Mouse (Mus musculus) embryonic facial prominence, embryonic 14.5 days (tissue): ENCODE results near the gene Apba3. TPM values are rescaled to one million over a fixed set of nuclear protein-coding genes. Genes with fewer than 3 reads are reported as not detected.

Experiments used
- ATAC-seq: fragments of 200-750 bp; cut with Nextera tagmentation; 2 replicates; pipeline ENCODE4 v1.8.0; 2017; ENCODE audit warnings: low read depth, moderate number of reproducible peaks, moderate TSS enrichment
- DNase-seq: peaks from one replicate; pipeline ENCODE4 v3.0.0-alpha.2; 2015; ENCODE audit warnings: low spot score
- H3K27ac ChIP-seq: fragments of 300-500 bp; sonication (generic); replicated peaks from 2 replicates; pipeline ENCODE4 v1.5.1; 2014; ENCODE audit warnings: low read depth, mild to moderate bottlenecking, low read length, moderate library complexity
- H3K27me3 ChIP-seq: fragments of 300-500 bp; sonication (generic); replicated peaks from 2 replicates; pipeline ENCODE4 v1.6.1; 2014; ENCODE audit warnings: low read length; ENCODE audit not compliant: control insufficient read depth, insufficient read depth
- H3K36me3 ChIP-seq: fragments of 300-500 bp; sonication (generic); 2 replicates; pipeline ENCODE4 v1.6.1; 2014; ENCODE audit warnings: low read length, mixed read lengths; ENCODE audit not compliant: control insufficient read depth, insufficient read depth
- H3K4me1 ChIP-seq: fragments of 300-500 bp; sonication (generic); 2 replicates; pipeline ENCODE4 v1.6.1; 2014; ENCODE audit warnings: antibody characterized with exemption, low read length; ENCODE audit not compliant: control insufficient read depth, insufficient read depth
- H3K4me2 ChIP-seq: fragments of 300-500 bp; sonication (generic); 2 replicates; pipeline ENCODE4 v1.6.1; 2014; ENCODE audit warnings: low read depth, mild to moderate bottlenecking, low read length, moderate library complexity, mixed read lengths
- H3K4me3 ChIP-seq: fragments of 300-500 bp; sonication (generic); 2 replicates; pipeline ENCODE4 v1.5.1; 2014; ENCODE audit warnings: low read depth, mild to moderate bottlenecking, low read length
- H3K9ac ChIP-seq: fragments of 300-500 bp; sonication (generic); 2 replicates; pipeline ENCODE4 v1.6.1; 2014; ENCODE audit warnings: low read depth, mild to moderate bottlenecking, low read length, moderate library complexity, mixed read lengths
- H3K9me3 ChIP-seq: fragments of 300-500 bp; sonication (generic); 2 replicates; pipeline ENCODE4 v1.6.1; 2016; ENCODE audit warnings: low read length; ENCODE audit not compliant: control insufficient read depth
- WGBS: fragments of 180-500 bp; shearing (Covaris S2); extraction: QIAGEN DNeasy Blood & Tissue Kit; methylation state at CpG from one replicate; pipeline ENCODE4 v1.1.7; 2014; 5-methylcytosine and 5-hydroxymethylcytosine counted together
- polyA plus RNA-seq: library from polyadenylated mRNA; unstranded; fragments of >200 nt; fragmentation: Nextera tagmentation; extraction: Ambion mirVana; gene quantifications from 2 replicates; pipeline ENCODE4 v1.2.1, GENCODE M21; 2014

Gene Apba3
- polyA plus RNA-seq, 1 experiment from 2014 or later: 61.4 TPM

DNA sequence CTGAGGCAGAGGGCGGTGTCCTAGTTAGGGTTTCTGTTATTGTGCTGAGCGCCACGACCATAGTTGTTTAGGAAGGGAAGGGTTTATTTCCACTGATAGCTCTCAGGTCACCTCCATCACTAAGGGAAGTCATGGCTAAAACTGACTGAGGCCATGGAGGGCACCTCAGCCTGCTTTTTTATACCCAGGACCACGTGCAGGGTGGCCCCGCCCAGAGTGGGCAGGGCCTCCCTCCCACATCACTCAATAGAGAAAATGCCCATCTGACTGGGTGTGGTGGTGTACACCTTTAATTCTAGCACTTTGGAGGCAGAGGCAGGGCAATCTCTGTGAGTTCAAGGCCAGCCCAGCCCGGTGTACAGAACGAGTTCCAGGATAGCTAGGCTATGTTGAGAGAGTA, 47.4 kb downstream of the Apba3 start:
- Histone ChIP-seq H3K9me3 (no peaks in the 10 kb centered on the region), H3K4me3 (no peak overlapping the region), H3K36me3 (peaks cover 87% of the 10 kb centered on the region), H3K4me2 (no peak overlapping the region), H3K27me3 (no peaks in the 10 kb centered on the region), H3K27ac (no peak overlapping the region), H3K9ac (no peak overlapping the region), H3K4me1 (0 out of 2 replicates have a peak, but pooled peaks cover 5% of the 10 kb centered on the region)
- ATAC-seq (no peak), DNase-seq (no peak)
- 78% methylated on average over 7 of the region's 7 CpGs for WGBS

DNA sequence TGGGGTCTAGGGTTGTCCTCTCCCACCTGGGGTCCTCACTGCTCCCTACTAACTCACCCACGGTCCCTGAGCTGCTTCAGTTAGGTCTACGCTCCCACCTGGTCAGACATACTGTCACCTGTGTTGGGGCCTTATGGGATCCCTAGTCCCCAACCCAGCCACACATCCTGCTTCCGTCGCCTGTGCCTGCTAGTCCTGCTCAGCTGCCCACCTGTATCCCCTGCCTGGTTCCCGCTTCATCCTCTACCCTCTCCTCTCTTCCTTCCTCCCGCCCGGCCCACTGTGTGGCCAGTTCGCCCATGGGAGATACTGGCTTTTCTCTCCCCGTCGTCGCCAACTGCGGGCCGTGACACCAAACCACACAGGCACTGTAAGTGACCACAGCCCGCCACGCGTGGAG, 48.8 kb downstream of the Apba3 start:
- Histone ChIP-seq H3K9me3 (no peaks in the 10 kb centered on the region), H3K27ac (no peak overlapping the region), H3K36me3 (peaks cover 73% of the 10 kb centered on the region), H3K4me3 (no peak overlapping the region), H3K27me3 (no peaks in the 10 kb centered on the region), H3K9ac (no peak overlapping the region), H3K4me2 (no peak overlapping the region), H3K4me1 (peaks cover 12% of the 10 kb centered on the region; the same call in 1 of the 2 replicates)
- DNase-seq (no peak), ATAC-seq (no peak)
- WGBS: 91% methylated on average over 16 of the region's 16 CpGs

DNA sequence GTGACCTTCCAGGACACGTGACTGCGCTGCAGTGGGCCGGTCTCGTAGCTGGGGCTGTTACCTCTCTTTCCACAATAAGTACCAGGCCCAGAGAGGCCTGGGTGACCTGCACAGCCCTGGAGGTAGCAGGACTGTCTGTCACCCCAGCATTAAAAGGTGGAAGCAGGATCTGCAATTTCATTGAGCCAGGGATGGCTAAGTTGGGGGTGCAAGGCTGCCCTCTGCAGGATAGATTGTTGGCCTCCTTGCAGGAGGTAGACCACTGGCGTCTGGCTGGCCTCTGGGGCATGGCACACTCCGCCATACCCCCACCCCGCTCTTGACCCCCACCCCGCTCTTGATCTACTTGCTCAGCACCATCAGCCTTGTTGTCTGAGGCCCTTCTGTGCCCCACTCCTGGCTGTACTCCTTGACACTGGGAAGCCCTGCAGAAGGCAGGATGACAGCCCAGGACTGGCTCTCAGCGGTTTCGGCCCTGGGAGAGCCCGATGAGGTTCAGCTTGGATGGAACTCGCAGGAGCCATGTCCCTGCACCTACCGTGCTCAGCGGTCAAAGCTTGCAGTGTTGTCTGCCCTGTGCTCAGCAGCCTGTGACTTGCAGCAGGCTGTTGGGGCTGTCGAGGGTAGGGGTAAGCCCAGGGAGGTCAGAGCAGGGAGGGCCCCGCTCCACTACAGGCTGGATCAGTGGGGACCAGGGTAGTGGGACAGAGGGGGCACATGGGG, 49.7 kb downstream of the Apba3 start:
- peak overlapping the region; percentile 39 for H3K27ac ChIP-seq
- DNase-seq: no peak
- peak overlapping the region; percentile 25 for H3K4me3 ChIP-seq
- H3K9me3 ChIP-seq: no peaks in the 10 kb centered on the region
- H3K4me2 ChIP-seq: peak overlapping the region; percentile 56
- H3K4me1 ChIP-seq: peaks cover 12% of the 10 kb centered on the region; the same call in 1 of the 2 replicates
- no peak for ATAC-seq
- WGBS: 43% methylated on average over 13 of the region's 16 CpGs
- peak overlapping the region; percentile 47 for H3K9ac ChIP-seq
- no peaks in the 10 kb centered on the region for H3K27me3 ChIP-seq
- H3K36me3 ChIP-seq: peaks cover 64% of the 10 kb centered on the region

DNA sequence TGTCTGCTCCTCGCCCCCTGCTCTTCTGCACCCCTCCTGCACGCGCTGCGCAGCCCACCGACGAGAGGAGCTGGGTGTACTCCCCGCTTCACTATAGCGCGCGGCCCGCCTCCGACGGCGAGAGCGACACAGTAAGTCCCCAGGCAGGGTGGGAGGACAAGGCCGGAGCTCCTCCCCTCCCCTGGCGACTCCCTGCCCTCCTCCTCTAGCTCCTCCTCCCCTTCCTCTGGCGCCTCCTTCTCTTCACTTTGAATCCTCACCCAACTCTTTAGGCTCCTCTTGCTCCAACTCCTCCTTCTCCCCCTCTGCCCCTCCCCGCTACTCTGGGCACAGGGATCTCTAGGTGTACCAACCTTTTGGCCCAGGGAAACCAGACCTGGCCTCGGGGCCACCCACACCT, 50.5 kb downstream of the Apba3 start:
- peak overlapping the region; percentile 56 for H3K4me2 ChIP-seq
- no peaks in the 10 kb centered on the region for H3K9me3 ChIP-seq
- WGBS: 22% methylated on average over 17 of the region's 20 CpGs
- no peaks in the 10 kb centered on the region for H3K27me3 ChIP-seq
- no peak overlapping the region for H3K27ac ChIP-seq
- ATAC-seq (no peak), DNase-seq (peak; percentile 81)
- peaks cover 58% of the 10 kb centered on the region for H3K36me3 ChIP-seq
- H3K4me3 ChIP-seq: peak overlapping the region; percentile 25
- H3K9ac ChIP-seq: peak overlapping the region; percentile 47
- peaks cover 12% of the 10 kb centered on the region; the same call in 1 of the 2 replicates for H3K4me1 ChIP-seq

DNA sequence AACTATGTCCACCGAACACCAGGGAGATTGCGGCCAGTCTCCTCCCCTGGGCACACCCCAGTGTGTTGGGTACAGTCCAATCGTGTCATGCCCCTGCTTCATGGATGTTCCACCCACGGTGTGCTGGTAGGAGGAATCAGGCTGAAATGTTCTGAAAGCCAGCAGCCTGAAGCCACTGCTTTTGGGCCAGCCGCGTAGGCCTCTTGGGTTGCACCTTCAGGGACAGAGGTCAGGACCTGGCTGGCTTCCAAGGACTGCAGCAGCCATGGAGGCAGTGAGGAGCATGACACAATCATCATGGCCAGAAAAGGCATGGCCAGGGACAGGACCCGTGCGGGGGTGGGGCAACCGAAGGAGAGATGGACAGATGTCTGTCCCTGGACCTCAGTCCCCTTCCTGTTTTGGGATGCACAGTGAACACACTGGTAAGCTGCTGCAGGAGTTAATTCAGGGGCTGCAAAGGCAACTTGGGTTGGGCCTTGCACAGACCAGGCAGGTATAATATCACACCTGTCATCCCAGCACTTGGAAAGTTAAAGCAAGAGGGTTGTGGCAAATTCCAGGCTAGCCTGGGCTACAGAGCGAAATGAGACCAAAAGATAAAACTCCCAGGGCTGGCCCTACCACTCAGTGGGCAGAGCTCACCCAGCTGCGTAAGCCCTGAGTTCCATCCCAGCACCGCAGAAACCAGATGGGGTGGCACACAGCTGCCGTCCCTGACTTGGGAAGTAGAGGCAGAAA, 52.0 kb downstream of the Apba3 start:
- Histone ChIP-seq H3K27ac (peak overlapping the region; percentile 93; the same call in 1 of the 2 replicates), H3K4me2 (peak overlapping the region; percentile 72), H3K27me3 (no peaks in the 10 kb centered on the region), H3K36me3 (peaks cover 58% of the 10 kb centered on the region), H3K9me3 (no peaks in the 10 kb centered on the region), H3K4me3 (no peak overlapping the region; the same call in 1 of the 2 replicates), H3K9ac (0 out of 2 replicates have a peak overlapping the region, but pooled peaks have one; percentile 34), H3K4me1 (peaks cover 12% of the 10 kb centered on the region; the same call in 1 of the 2 replicates)
- no peak for ATAC-seq
- WGBS: 85% methylated on average over 13 of the region's 13 CpGs
- DNase-seq: no peak

DNA sequence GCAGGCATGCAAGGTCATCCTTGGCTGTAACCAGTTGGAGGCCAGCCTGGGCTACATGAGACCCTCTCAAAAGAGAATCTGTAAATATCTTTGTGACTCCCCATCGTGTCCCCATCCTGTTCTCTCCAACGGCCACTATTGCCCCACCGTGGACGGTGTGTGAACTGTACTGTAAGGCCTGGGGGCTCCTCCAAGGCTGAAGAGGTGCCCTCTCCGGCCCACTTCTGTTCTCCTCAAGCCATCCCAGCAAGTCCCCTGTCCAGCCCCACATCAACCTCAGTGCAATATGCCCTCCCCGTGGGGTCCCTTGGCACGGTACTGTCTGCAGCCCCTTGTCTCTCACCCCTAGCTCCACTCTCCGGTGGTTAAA, 52.6 kb downstream of the Apba3 start:
- Histone ChIP-seq H3K9ac (peak overlapping the region; percentile 66), H3K4me2 (peak overlapping the region; percentile 72), H3K9me3 (no peaks in the 10 kb centered on the region), H3K36me3 (peaks cover 58% of the 10 kb centered on the region), H3K4me3 (peak overlapping the region; percentile 97), H3K4me1 (peaks cover 12% of the 10 kb centered on the region; the same call in 1 of the 2 replicates), H3K27ac (peak overlapping the region; percentile 93), H3K27me3 (no peaks in the 10 kb centered on the region)
- WGBS: 33% methylated on average over 8 of the region's 8 CpGs
- ATAC-seq (no peak), DNase-seq (no peak)

DNA sequence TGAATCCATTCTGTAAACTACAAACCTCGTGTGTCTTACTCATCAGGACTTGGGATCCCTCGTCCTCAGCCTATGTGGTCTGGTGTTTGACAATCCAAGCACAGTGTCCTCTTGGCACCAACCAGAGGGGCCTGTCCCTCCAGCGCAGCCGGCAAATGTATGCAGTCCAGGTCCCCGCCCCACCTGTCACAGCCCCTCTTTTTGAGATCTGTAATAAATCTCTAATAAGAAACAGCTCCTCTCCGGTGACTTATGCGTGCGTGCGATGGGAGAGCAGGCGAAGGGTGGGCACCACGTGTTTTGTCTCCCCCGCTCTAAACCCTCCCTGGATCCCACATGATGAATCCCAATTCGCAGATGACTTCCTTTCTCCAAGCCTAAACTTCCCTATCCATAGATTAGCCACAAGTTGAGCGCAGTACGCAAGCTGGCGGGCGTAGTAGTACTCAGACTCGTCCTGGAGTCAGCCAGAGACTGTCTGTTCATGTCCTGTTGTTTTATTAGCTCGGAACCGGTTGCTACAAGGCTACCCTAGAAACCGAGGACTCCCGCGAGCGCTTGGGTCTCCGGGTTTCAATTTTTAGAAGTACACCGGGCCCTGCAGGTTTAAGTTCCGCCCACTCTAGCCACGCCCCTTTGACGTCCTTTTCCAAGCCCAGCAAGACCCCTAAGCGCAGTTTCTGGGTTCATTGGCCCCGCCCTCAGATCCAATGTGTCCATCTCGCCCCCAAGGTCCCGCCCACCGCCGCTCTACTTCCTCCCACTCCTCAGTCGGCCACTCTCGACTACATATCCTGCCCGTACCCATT, 53.2 kb downstream of the Apba3 start:
- Histone ChIP-seq H3K27me3 (no peaks in the 10 kb centered on the region), H3K4me1 (peaks cover 12% of the 10 kb centered on the region; the same call in 1 of the 2 replicates), H3K4me3 (peak overlapping the region; percentile 97), H3K9me3 (no peaks in the 10 kb centered on the region), H3K9ac (peak overlapping the region; percentile 66), H3K27ac (peak overlapping the region; percentile 93), H3K4me2 (peak overlapping the region; percentile 72), H3K36me3 (peaks cover 58% of the 10 kb centered on the region)
- WGBS: under 1% methylated on average over 38 of the region's 38 CpGs
- DNase-seq (peak; percentile 99), ATAC-seq (no peak)
